Comparison of ENCODE assay signal across 16 mouse cellular contexts in genomic region chr9:48244175-48244574, GRCm38 (mm10).
"Had no signal": no experiment of that assay in that cellular context is flagged by ENCODE, and none has a peak within 500 bp of the region (broad histone marks: within the 10 kb centered on the region; RNA-seq: fewer than 3 reads in every experiment).

No protein-coding gene starts in this region.

- H3K4me3 ChIP-seq: neural tube, embryonic 13.5 days; neural tube, embryonic 15.5 days; stomach, embryonic 15.5 days had no signal

- H3K27me3 ChIP-seq: neural tube, embryonic 13.5 days; neural tube, embryonic 15.5 days; stomach, embryonic 15.5 days had no signal

- H3K4me2 ChIP-seq: neural tube, embryonic 13.5 days; neural tube, embryonic 15.5 days; stomach, embryonic 15.5 days had no signal

- H3K9me3 ChIP-seq: neural tube, embryonic 13.5 days; neural tube, embryonic 15.5 days; stomach, embryonic 15.5 days had no signal

- DNase-seq: retina, postnatal 1 day; right cerebral cortex, adult 18-20 months; right cerebral cortex, postnatal 14 days; right cerebral cortex, postnatal 25 days; right cerebral cortex, postnatal 4 days; spleen, adult 18-20 months; thymus, adult 18-20 months; thymus, adult 2 months; thymus, postnatal 14 days; thymus, postnatal 25 days; thymus, postnatal 36 days; thymus, postnatal 4 days had no signal

- H3K36me3 ChIP-seq: neural tube, embryonic 13.5 days; neural tube, embryonic 15.5 days; stomach, embryonic 15.5 days had no signal

- H3K4me1 ChIP-seq: stomach, embryonic 15.5 days had no signal

- H3K27ac ChIP-seq: neural tube, embryonic 13.5 days; neural tube, embryonic 15.5 days; stomach, embryonic 15.5 days; stomach, postnatal 0 days had no signal

- H3K9ac ChIP-seq: neural tube, embryonic 13.5 days; neural tube, embryonic 15.5 days; stomach, embryonic 15.5 days had no signal
